Mouse (Mus musculus): ENCODE results near the gene Plekhj1.

- TF ChIP-seq CTCF (conservative IDR thresholded peaks at IDR 0.05; ENCODE audit: insufficient read depth, insufficient read length, low read depth, low read length) (no peak), POLR2A (IDR thresholded peaks at IDR 0.05; ENCODE audit: low read depth, low read length) (no peak)
Measured at GRCm38 (mm10) chr10:80793803-80794202, 4.6 kb downstream of the Plekhj1 start.
